Mouse (Mus musculus) ES-Bruce4 (cell line): ENCODE measurements around the gene Slc22a3.

Source experiments
- EP300 ChIP-seq: IDR thresholded peaks from 2 replicates; pipeline ENCODE4 v1.6.1; 2011; ENCODE audit warnings: low read depth, low read length; ENCODE audit not compliant: insufficient read depth
- POLR2A ChIP-seq: IDR thresholded peaks from one replicate; pipeline ENCODE4 v1.8.1; 2011; ENCODE audit warnings: low read length; ENCODE audit not compliant: insufficient read depth

GRCm38 (mm10) chr17:12420886-12421574 lies 86.5 kb downstream of the Slc22a3 start:
- TF ChIP-seq POLR2A (no peak), EP300 (no peak)
